Mouse (Mus musculus) intestine, embryonic 16.5 days (tissue): ENCODE data around the gene Mmp1b. TPM values are rescaled to one million over a fixed set of nuclear protein-coding genes. Genes with fewer than 3 reads are reported as not detected.
"Not testable (repeated sequence)": the region's sequence is repeated elsewhere in the genome, so short reads cannot be mapped to it uniquely, and the experiment has no call there.

Source experiments
- ATAC-seq: fragments of 200-750 bp; cut with Nextera tagmentation; 2 replicates; pipeline ENCODE4 v1.8.0; 2017; ENCODE audit warnings: moderate TSS enrichment, moderate library complexity
- H3K27ac ChIP-seq: fragments of 300-500 bp; sonication (generic); 2 replicates; pipeline ENCODE4 v1.5.1; 2014; ENCODE audit warnings: mild to moderate bottlenecking, low read length
- H3K27me3 ChIP-seq: fragments of 300-500 bp; sonication (generic); replicated peaks from 2 replicates; pipeline ENCODE4 v1.6.1; 2014; ENCODE audit warnings: low read length, control low read depth, mixed read lengths; ENCODE audit not compliant: control insufficient read depth, insufficient read depth
- H3K36me3 ChIP-seq: fragments of 300-500 bp; sonication (generic); 2 replicates; pipeline ENCODE4 v1.6.1; 2014; ENCODE audit warnings: low read length, control low read depth; ENCODE audit not compliant: control insufficient read depth, insufficient read depth
- H3K4me1 ChIP-seq: fragments of 300-500 bp; sonication (generic); 2 replicates; pipeline ENCODE4 v1.6.1; 2014; ENCODE audit warnings: low read length, control low read depth, mixed read lengths; ENCODE audit not compliant: control insufficient read depth, insufficient read depth
- H3K4me2 ChIP-seq: fragments of 300-500 bp; sonication (generic); 2 replicates; pipeline ENCODE4 v1.6.1; 2014; ENCODE audit warnings: low read depth, low read length, control low read depth
- H3K4me3 ChIP-seq: fragments of 300-500 bp; sonication (generic); 2 replicates; pipeline ENCODE4 v1.5.1; 2014; ENCODE audit warnings: mild to moderate bottlenecking, low read length
- H3K9ac ChIP-seq: fragments of 300-500 bp; sonication (generic); 2 replicates; pipeline ENCODE4 v1.6.1; 2014; ENCODE audit warnings: low read depth, low read length
- H3K9me3 ChIP-seq: fragments of 300-500 bp; sonication (generic); 2 replicates; pipeline ENCODE4 v1.6.1; 2016; ENCODE audit warnings: low read length, control low read depth; ENCODE audit not compliant: control insufficient read depth
- WGBS: fragments of 180-500 bp; shearing (Covaris S2); extraction: QIAGEN DNeasy Blood & Tissue Kit; methylation state at CpG from one replicate; pipeline ENCODE4 v1.1.7; 2014; 5-methylcytosine and 5-hydroxymethylcytosine counted together
- polyA plus RNA-seq: library from polyadenylated mRNA; unstranded; fragments of >200 nt; fragmentation: Nextera tagmentation; extraction: Ambion mirVana; gene quantifications from 2 replicates; pipeline ENCODE4 v1.2.1, GENCODE M21; 2015

Gene Mmp1b
- polyA plus RNA-seq: not detected in 2 replicates

GRCm38 (mm10) chr9:7387947-7388346 is at the start of gene Mmp1b:
TSS of gene Mmp1b (minus strand) at chr9:7388047.
- Histone ChIP-seq H3K4me1 (no peaks in the 10 kb centered on the region), H3K9me3 (no peaks in the 10 kb centered on the region), H3K9ac (no peak within 1 kb of the TSS), H3K27me3 (no peaks in the 10 kb centered on the region), H3K4me3 (no peak within 1 kb of the TSS), H3K36me3 (no peaks in the 10 kb centered on the region), H3K4me2 (no peak within 1 kb of the TSS), H3K27ac (no peak within 1 kb of the TSS)
- no peak for ATAC-seq

DNA sequence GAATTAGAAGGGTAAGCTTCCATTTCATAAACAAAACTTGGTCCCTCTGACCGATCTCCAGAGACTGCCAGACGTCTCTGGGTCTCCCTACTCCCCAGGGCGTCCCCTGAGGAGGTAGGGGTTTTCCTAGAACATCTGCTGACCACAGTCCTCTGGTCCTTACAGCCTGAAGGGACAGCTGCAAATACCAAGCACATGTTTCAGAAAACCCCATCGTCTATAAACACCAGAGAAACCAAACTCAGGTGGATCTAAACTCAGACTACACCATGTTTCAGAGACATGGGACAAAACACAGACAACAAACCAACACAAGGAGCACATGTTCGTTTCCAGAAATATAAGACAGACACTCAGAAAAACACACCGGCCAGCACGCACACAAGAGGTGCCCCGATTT is 8.7 kb upstream of the Mmp1b start:
- H3K27ac ChIP-seq, H3K9me3 ChIP-seq, H3K36me3 ChIP-seq, H3K9ac ChIP-seq, H3K4me3 ChIP-seq, H3K27me3 ChIP-seq, H3K4me1 ChIP-seq, H3K4me2 ChIP-seq, ATAC-seq: not testable (repeated sequence)
- 78% methylated on average over 8 of the region's 8 CpGs for WGBS

- Histone ChIP-seq H3K36me3 (no peaks in the 10 kb centered on the region), H3K27me3 (no peaks in the 10 kb centered on the region), H3K4me1 (no peaks in the 10 kb centered on the region), H3K9ac (no peak overlapping the region), H3K27ac (no peak overlapping the region), H3K4me3 (no peak overlapping the region), H3K4me2 (no peak overlapping the region), H3K9me3 (no peaks in the 10 kb centered on the region)
- no peak for ATAC-seq
- WGBS: 75% methylated on average over 3 of the region's 3 CpGs
Measured at GRCm38 (mm10) chr9:7354535-7354934, 33.3 kb downstream of the Mmp1b start.

DNA sequence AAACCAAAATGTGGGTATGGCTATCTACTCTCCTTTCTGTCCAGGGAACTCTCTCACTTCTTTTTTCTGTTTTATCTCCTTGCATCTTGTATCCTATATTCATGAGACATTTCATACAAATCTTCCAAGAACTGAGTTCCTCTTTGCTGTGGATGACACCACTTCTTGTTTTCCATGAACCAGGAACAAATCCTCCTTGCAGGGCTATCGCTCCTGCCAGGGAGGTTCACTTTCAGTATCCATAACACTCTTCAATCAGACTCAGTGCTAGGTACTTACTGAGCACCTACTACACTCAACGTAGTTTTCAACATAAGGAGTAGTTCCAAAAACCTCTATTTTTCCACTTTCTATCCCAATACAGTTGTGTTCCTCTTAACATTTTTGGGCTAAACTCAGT is 42.3 kb downstream of the Mmp1b start:
- Histone ChIP-seq H3K27ac (no peak overlapping the region), H3K27me3 (no peaks in the 10 kb centered on the region), H3K4me1 (no peaks in the 10 kb centered on the region), H3K4me2 (no peak overlapping the region), H3K9ac (no peak overlapping the region), H3K4me3 (no peak overlapping the region), H3K36me3 (no peaks in the 10 kb centered on the region), H3K9me3 (no peaks in the 10 kb centered on the region)
- ATAC-seq: no peak
- WGBS: 88% methylated on average over 2 of the region's 2 CpGs

DNA sequence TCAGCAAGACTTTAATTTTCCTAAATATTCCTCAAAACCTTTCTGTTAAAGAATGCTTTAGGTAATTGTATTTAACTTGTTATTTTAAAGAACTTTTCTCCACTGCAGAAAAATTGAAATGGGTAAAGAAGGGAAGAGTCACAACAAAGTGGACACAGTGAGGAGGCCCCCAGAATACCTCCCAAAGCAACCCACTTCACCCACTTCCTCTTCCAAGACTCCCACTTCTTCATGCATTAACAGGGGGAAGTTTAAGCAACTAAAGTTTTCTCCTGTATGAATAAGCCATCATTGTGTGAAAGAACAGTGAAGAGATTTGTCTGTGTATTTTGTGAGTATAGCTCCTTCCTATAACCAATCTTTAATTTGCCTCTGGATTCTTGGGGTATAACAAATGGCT is 43.7 kb downstream of the Mmp1b start, which contains the start of gene Mmp12:
TSS of gene Mmp12 (plus strand) at position 275 of the 400 bp plus-strand sequence.
- Histone ChIP-seq H3K9ac (no peak within 1 kb of the TSS), H3K9me3 (no peaks in the 10 kb centered on the region), H3K27ac (no peak within 1 kb of the TSS), H3K27me3 (no peaks in the 10 kb centered on the region), H3K36me3 (no peaks in the 10 kb centered on the region), H3K4me3 (no peak within 1 kb of the TSS), H3K4me2 (no peak within 1 kb of the TSS), H3K4me1 (no peaks in the 10 kb centered on the region)
- ATAC-seq: no peak

DNA sequence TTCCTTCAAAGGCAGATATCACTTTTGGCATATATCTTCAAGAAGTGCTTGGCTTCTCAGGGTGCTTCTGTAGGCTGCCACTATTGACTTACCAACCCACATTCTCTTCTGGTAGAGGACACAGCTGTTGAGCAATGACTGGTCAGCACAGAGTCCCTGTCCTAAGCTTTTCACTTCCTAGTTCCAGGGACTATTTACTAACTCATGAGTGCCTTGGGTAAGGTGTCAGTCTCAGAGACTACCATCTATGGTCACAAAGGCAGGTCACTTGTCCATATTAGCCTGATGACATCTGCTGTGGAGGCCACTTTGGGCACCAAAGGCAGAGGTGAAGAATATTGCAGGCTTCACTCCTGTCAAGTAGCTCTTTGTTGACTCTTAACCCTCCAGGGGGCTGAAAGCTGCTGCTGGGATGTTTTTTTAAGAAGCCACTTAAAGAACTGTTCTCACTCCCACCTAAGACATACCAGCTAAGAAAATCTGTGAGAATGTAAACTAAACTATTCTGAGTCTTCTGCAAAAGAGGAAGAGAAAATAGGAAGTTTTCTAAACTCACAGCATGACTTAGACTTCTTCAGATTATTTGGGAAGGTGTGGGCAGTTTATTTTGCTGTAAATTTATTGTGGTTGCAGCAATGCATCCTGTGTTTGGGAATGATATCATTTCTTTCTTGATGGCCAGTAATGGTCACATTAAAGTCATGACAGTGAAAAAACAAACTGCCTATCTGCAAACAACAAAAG is 50.9 kb downstream of the Mmp1b start:
- Histone ChIP-seq H3K4me2 (no peak overlapping the region), H3K9ac (no peak overlapping the region)

DNA sequence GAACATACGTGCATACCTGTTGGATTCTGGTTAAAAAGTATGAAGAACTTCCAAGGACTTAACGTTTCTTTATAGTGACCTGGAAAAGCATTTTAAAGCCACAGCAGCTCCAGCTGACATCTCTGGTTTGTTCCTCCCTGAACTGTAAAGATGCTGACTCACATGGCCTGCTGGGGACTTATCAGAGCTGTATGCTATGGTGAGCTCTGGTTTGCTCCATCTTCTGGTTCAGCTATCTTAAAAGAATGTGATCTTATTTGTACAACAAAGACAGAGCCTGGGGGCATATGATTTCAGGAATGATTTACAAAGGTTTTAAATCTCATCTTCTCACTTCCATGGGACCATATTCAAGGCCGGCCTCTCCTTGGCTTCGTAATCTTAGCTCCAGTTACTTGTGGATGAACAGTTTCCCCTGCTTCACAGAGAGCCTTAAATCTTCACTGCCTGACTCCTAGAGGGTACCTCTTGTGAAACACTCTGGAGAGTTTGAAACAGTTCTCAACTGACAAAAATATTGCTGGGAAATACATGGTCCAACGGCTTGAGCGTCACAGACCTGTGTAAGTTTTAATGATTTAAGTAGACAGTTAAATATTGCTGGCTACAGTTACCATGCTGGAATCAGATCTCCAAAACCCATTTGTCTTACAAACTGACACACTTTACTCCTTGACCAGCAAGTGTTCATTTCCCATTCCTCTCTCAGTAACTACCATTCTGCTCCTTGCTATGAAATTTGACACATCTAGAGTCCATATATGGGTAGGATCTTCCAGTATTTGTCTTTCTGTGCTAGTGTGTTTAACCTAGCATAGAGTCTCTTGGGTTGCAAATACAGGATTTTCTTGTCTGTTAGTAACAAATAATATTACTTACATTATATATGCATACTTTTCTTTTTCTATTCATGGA is 51.8 kb downstream of the Mmp1b start:
- no peak overlapping the region for H3K9ac ChIP-seq
- H3K4me2 ChIP-seq: no peak overlapping the region
- no peaks in the 10 kb centered on the region for H3K36me3 ChIP-seq
- 77% methylated on average over 5 of the region's 6 CpGs for WGBS
- no peaks in the 10 kb centered on the region for H3K9me3 ChIP-seq
- no peaks in the 10 kb centered on the region for H3K4me1 ChIP-seq
- no peak overlapping the region for H3K4me3 ChIP-seq
- no peak overlapping the region for H3K27ac ChIP-seq
- no peaks in the 10 kb centered on the region for H3K27me3 ChIP-seq
- ATAC-seq: no peak

More for the DNA sequence above, 50.9 kb downstream of the Mmp1b start:
- no peaks in the 10 kb centered on the region for H3K4me1 ChIP-seq
- H3K4me3 ChIP-seq: no peak overlapping the region
- no peaks in the 10 kb centered on the region for H3K9me3 ChIP-seq
- H3K27ac ChIP-seq: no peak overlapping the region
- no peak for ATAC-seq
- H3K36me3 ChIP-seq: no peaks in the 10 kb centered on the region
- H3K27me3 ChIP-seq: no peaks in the 10 kb centered on the region

- H3K4me1 ChIP-seq: no peaks in the 10 kb centered on the region
- no peaks in the 10 kb centered on the region for H3K27me3 ChIP-seq
- H3K27ac ChIP-seq: no peak overlapping the region
- H3K9me3 ChIP-seq: no peaks in the 10 kb centered on the region
- no peak overlapping the region for H3K4me2 ChIP-seq
- no peak overlapping the region for H3K4me3 ChIP-seq
- no peak for ATAC-seq
- no peak overlapping the region for H3K9ac ChIP-seq
- no peaks in the 10 kb centered on the region for H3K36me3 ChIP-seq
Measured at GRCm38 (mm10) chr9:7331847-7332246, 56.0 kb downstream of the Mmp1b start.
